Mouse (Mus musculus) liver, postnatal 0 days (tissue): ENCODE measurements at regions not wholly inside any gene's neighbourhood (a gene's known extent, or its start where the extent isn't known, plus 50 kb on each side); places are given as distances from the start of the nearest gene placed in this dataset.

ENCODE experiments used
- ATAC-seq: fragments of 200-750 bp; cut with Nextera tagmentation; 2 replicates; pipeline ENCODE4 v1.8.0; 2017; ENCODE audit warnings: mild to moderate bottlenecking, moderate library complexity
- DNase-seq: peaks from one replicate; pipeline ENCODE4 v3.0.0-alpha.2; 2016
- H3K27ac ChIP-seq: fragments of 300-500 bp; sonication (generic); 2 replicates; pipeline ENCODE4 v1.5.1; 2014; ENCODE audit warnings: antibody characterized with exemption, moderate library complexity, mild to moderate bottlenecking, low read depth
- H3K27me3 ChIP-seq: fragments of 300-500 bp; sonication (generic); 2 replicates; pipeline ENCODE4 v1.6.1; 2014; ENCODE audit warnings: low read length, control low read depth, mixed read lengths; ENCODE audit not compliant: insufficient read depth
- H3K36me3 ChIP-seq: fragments of 300-500 bp; sonication (generic); replicated peaks from 2 replicates; pipeline ENCODE4 v1.6.1; 2014; ENCODE audit warnings: mild to moderate bottlenecking, control low read depth, low read length, moderate library complexity, mixed read lengths; ENCODE audit not compliant: insufficient read depth
- H3K4me1 ChIP-seq: fragments of 300-500 bp; sonication (generic); 2 replicates; pipeline ENCODE4 v1.6.1; 2014; ENCODE audit warnings: antibody characterized with exemption, mild to moderate bottlenecking, control low read depth; ENCODE audit not compliant: insufficient read depth
- H3K4me2 ChIP-seq: fragments of 300-500 bp; sonication (generic); 2 replicates; pipeline ENCODE4 v1.6.1; 2014; ENCODE audit warnings: low read depth, mild to moderate bottlenecking, low read length, moderate library complexity, mixed read lengths
- H3K4me3 ChIP-seq: fragments of 300-500 bp; sonication (generic); 2 replicates; pipeline ENCODE4 v1.5.1; 2014; ENCODE audit warnings: low read depth, low read length
- H3K9ac ChIP-seq: fragments of 300-500 bp; sonication (generic); replicated peaks from 2 replicates; pipeline ENCODE4 v1.6.1; 2014; ENCODE audit warnings: mild to moderate bottlenecking, moderate library complexity
- H3K9me3 ChIP-seq: fragments of 300-500 bp; sonication (generic); 2 replicates; pipeline ENCODE4 v1.6.1; 2016; ENCODE audit warnings: mild to moderate bottlenecking, control low read depth, low read length, mixed read lengths
- CTCF ChIP-seq: sonication (generic); IDR thresholded peaks from 2 replicates; pipeline ENCODE4 v1.5.1; 2016; ENCODE audit warnings: antibody characterized with exemption, low read depth
- EP300 ChIP-seq: IDR thresholded peaks from 2 replicates; pipeline ENCODE4 v1.6.1; 2016; ENCODE audit warnings: antibody characterized with exemption, low read depth, mild to moderate bottlenecking
- WGBS: fragments of 180-500 bp; shearing (Covaris S2); extraction: QIAGEN DNeasy Blood & Tissue Kit; methylation state at CpG from one replicate; pipeline ENCODE4 v1.1.7; 2014; ENCODE audit not compliant: insufficient replicate concordance; 5-methylcytosine and 5-hydroxymethylcytosine counted together

- H3K27ac ChIP-seq = no peak overlapping the region
- H3K4me2 ChIP-seq = no peak overlapping the region
- H3K9ac ChIP-seq = no peak overlapping the region
- WGBS = 79% methylated on average over 7 of the region's 7 CpGs
- no peak for DNase-seq
- H3K9me3 ChIP-seq = no peaks in the 10 kb centered on the region
- no peaks in the 10 kb centered on the region for H3K36me3 ChIP-seq
- H3K4me3 ChIP-seq = no peak overlapping the region
- no peak for ATAC-seq
- H3K27me3 ChIP-seq = no peaks in the 10 kb centered on the region
- no peak for TF ChIP-seq CTCF
- TF ChIP-seq EP300 = no peak
- no peaks in the 10 kb centered on the region for H3K4me1 ChIP-seq
Measured at GRCm38 (mm10) chr16:8993521-8994250, 163.8 kb downstream of the 1810013L24Rik start.

GRCm38 (mm10) chr16:8994521-8994920 is 164.6 kb downstream of the 1810013L24Rik start:
- no peaks in the 10 kb centered on the region for H3K9me3 ChIP-seq
- no peaks in the 10 kb centered on the region for H3K36me3 ChIP-seq
- no peak for DNase-seq
- no peak overlapping the region for H3K4me3 ChIP-seq
- H3K4me2 ChIP-seq = no peak overlapping the region
- no peak overlapping the region for H3K9ac ChIP-seq
- H3K4me1 ChIP-seq = no peaks in the 10 kb centered on the region
- TF ChIP-seq CTCF = no peak
- ATAC-seq = no peak
- H3K27me3 ChIP-seq = no peaks in the 10 kb centered on the region
- H3K27ac ChIP-seq = no peak overlapping the region
- WGBS = 83% methylated on average over 1 of the region's 1 CpGs

- H3K27ac ChIP-seq = no peak overlapping the region
- H3K27me3 ChIP-seq = no peaks in the 10 kb centered on the region
- H3K4me1 ChIP-seq = no peaks in the 10 kb centered on the region
- no peaks in the 10 kb centered on the region for H3K9me3 ChIP-seq
- no peak overlapping the region for H3K4me2 ChIP-seq
- no peaks in the 10 kb centered on the region for H3K36me3 ChIP-seq
- no peak overlapping the region for H3K9ac ChIP-seq
- no peak for ATAC-seq
- no peak for DNase-seq
- TF ChIP-seq EP300 = no peak
- TF ChIP-seq CTCF = no peak
- 64% methylated on average over 5 of the region's 5 CpGs for WGBS
- H3K4me3 ChIP-seq = no peak overlapping the region
Measured at GRCm38 (mm10) chr16:8997250-8997649, 167.3 kb downstream of the 1810013L24Rik start.

GRCm38 (mm10) chr16:9004012-9004411 is 174.1 kb downstream of the 1810013L24Rik start:
- no peak overlapping the region for H3K27ac ChIP-seq
- no peak for DNase-seq

GRCm38 (mm10) chr16:9005933-9006332 is 176.0 kb downstream of the 1810013L24Rik start:
- Histone ChIP-seq H3K27ac (no peak overlapping the region), H3K4me3 (no peak overlapping the region), H3K4me2 (no peak overlapping the region), H3K36me3 (no peaks in the 10 kb centered on the region), H3K27me3 (no peaks in the 10 kb centered on the region), H3K9me3 (no peaks in the 10 kb centered on the region), H3K9ac (no peak overlapping the region), H3K4me1 (no peaks in the 10 kb centered on the region)
- WGBS = 29% methylated on average over 5 of the region's 5 CpGs
- ATAC-seq (no peak), DNase-seq (no peak)
- TF ChIP-seq CTCF (0 out of 2 replicates have a peak, but pooled peaks have one; percentile 11), EP300 (no peak)

More at GRCm38 (mm10) chr16:9004012-9004411, 174.1 kb downstream of the 1810013L24Rik start:
- H3K27me3 ChIP-seq = no peaks in the 10 kb centered on the region
- H3K4me3 ChIP-seq = no peak overlapping the region
- TF ChIP-seq EP300 = no peak
- no peak for TF ChIP-seq CTCF
- no peaks in the 10 kb centered on the region for H3K4me1 ChIP-seq
- no peaks in the 10 kb centered on the region for H3K9me3 ChIP-seq
- WGBS = 30% methylated on average over 6 of the region's 6 CpGs
- H3K36me3 ChIP-seq = no peaks in the 10 kb centered on the region
- no peak overlapping the region for H3K9ac ChIP-seq
- no peak for ATAC-seq
- no peak overlapping the region for H3K4me2 ChIP-seq

GRCm38 (mm10) chr16:9009361-9010083 is 179.6 kb downstream of the 1810013L24Rik start:
- no peaks in the 10 kb centered on the region for H3K36me3 ChIP-seq
- no peak overlapping the region for H3K9ac ChIP-seq
- no peaks in the 10 kb centered on the region for H3K27me3 ChIP-seq
- ATAC-seq (no peak), DNase-seq (peak; percentile 54)
- no peaks in the 10 kb centered on the region for H3K9me3 ChIP-seq
- WGBS = 19% methylated on average over 19 of the region's 19 CpGs
- TF ChIP-seq CTCF = peak; percentile 78
- no peak for TF ChIP-seq EP300
- H3K4me3 ChIP-seq = no peak overlapping the region
- H3K4me1 ChIP-seq = no peaks in the 10 kb centered on the region
- H3K27ac ChIP-seq = no peak overlapping the region
- no peak overlapping the region for H3K4me2 ChIP-seq
